Mouse (Mus musculus): ENCODE results near the gene Eif2s1.

Eif2s1 gene

DNA sequence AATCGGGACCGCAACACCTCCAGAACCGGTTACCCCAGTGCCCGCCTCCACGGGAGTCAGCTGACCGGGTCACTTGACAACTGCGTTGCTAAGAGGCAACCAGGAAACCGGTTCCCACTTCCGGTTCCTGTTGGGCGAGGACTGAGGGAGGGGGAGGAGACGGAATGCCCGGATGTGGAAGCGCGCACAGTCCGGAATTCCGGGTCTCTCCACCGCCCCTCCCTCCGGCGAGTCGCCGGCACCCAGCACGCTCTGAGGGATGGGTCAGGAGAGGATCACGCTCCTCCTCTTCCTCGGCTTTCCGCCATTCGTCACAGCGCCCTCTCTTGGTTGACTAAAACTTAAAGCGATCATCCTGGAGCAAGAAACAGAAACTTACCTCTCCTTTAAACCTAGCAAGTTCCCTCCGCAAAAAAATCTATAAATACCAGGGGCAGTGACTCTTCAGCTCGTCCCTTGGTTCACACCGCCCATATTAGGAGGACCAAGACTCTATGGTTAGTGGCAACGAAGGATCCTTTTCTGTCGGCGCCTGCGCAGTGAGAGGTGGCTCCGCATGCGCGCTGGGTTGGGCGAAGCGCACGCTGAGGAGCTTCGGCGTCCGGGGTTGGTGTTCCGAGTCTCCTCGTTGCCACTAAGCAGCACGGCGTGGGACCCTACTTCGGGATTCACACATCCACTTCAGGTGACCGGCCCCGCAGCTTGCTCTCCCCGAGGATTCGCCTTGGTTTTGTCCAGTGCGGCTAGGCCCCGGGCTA is at the start of gene Eif2s1, which contains the start of gene Atp6v1d:
Gene Eif2s1 (plus strand): TSS at position 324 of the 758 bp plus-strand sequence.
Gene Atp6v1d (minus strand): TSS at position 143 of the 758 bp plus-strand sequence.
- peak; percentile 98 for DNase-seq

- DNase-seq: no peak
Measured at GRCm38 (mm10) chr12:78814437-78814836, 47.2 kb upstream of the Eif2s1 start.

GRCm38 (mm10) chr12:78834496-78834895 is 27.1 kb upstream of the Eif2s1 start:
- DNase-seq: no peak

DNA sequence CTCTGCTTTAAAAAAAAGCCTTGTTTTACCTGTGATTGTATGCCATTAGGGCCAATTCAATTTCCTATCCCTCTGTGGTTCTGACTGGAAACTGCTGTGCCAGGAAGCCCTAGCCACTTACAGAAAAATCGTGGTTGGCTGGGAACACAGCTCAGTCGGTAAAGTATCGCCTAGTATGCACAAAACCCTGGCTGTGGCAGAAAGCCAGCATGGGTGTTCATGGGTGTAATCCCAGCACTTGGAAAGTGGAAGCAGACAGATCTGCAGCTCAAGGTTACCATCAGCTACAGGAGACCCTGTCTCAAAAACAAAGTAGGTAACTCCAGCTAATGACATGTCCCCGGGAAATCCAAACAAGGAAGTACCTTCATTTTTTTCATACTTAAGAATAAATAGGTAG is 21.7 kb upstream of the Eif2s1 start:
- DNase-seq: no peak

DNA sequence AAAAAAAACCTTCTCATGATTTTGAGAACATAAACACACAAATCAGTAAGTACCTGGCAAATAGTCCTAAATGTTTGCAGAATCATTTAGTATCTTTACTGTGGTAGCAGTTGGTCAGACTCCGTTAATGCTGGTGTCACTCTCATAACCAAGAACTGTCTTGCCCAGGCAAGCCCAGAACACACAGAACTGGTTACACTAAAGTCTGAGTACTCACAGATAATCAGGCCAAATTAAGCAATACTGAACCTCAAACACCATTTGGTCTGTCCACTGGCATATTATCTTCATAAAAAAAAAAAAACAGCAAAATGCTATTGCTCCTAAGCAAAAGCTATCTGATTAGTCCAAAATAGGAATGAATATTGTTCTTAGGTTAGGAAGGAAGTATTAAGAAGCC is 19.2 kb upstream of the Eif2s1 start:
- DNase-seq: no peak

GRCm38 (mm10) chr12:78848246-78848645 is 13.4 kb upstream of the Eif2s1 start:
- DNase-seq: no peak

DNA sequence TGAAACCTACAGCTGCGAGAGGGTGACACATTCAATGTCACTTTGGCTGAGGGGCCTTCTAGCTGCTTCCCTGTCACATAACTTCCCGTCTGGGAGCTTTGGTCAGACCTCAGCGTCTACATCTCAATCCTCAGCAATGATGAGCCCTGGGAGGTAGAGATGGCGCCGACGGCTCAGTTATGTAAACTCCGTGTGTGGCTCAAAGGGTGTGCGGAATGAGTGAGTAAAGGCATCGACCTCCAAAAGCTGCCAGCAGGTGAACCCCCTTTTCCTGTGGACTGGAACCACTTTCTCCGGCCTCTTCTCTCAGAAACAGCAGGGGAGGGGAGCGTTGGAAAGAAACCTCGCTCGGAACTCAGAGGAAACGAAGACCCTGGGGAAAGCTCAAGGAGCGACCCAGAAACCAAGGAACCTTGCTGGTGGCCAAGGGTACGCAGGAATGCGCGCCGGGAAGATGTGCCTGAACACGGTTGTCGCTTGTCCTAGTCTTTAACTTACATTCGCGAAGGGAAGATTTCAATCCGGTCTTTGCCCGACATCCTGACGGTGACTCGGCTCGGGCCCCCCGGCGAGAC is 611 bp upstream of the Eif2s1 start:
- DNase-seq: peak; percentile 25

DNA sequence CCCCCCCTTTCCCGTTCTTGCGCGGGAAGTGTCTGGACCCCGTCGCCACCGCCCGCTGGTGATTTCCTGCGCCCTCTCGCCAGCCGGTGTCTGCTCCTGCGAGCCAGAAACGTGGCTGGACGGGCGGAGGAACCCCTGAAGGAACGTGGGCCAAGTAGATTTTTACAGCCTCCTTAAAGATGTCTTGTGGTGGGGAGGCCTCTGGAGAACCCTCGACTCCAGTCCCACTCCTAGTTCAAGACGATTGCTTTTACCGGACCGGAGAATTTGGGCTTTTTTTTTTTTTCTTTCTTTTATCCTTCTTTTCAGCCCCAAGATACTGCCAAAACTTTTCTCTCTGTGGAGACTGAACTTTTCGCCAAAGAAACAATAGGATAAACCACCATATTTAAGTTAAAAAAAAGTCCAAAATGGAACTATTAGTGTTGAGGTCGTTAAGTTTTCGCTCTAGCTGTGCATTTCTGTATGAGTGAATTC is 673 bp downstream of the Eif2s1 start:
- DNase-seq: no peak

DNA sequence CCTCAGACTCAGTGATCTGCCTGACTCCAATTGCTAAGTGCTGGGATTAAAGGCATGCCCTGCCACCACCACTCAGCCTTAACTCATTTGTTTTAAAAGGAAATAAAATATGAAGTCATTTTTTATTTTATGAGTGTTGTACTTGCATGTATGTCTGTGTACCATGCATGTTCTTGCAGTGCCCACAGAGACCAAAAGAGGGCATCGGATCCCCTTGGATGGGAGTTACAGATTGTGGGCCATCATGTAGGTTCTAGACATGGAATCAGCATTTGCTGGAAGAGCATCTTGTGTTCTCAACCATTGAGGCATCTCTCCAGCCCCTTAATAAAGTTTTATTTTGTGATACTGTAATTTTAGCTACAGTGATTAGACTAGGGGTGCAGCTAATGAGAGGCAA is 3.8 kb downstream of the Eif2s1 start:
- peak; percentile 70 for DNase-seq

DNA sequence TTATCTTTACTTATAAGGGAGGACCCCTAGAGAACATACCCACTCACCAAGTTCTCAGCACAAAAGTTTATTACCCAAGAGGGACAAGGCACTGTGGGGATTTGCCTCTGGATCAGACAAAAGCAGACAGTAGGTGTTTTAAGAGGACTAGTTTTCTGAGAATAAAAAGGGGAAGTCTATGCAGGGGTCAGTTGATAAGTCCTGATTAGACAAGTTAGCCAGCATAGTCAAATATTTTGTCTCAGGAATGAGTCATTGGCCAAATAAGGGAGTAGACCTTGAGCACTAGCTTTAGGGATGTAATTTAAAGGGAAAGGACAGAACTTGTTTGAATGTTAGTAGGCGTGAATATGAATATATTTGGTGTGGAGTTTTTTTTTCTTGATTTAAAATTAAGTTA is 6.5 kb downstream of the Eif2s1 start:
- DNase-seq: no peak

DNA sequence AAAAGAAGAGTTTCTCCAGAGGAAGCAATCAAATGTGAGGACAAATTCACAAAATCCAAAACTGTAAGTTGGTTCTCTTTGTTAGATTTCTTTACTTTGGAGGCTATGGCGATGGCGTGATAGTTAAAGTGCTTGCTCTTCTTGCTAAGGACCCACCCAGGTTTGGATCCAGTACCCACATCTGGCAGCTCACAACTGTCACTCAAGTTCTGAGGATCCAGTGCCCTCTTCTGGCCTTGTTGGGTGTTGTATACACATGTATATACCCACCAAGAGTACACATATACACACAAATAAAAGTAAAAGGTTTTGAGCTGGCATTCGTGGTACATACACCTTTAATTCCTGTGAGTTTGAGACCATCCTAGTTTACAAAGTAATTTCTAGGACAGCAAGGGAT is 13.0 kb downstream of the Eif2s1 start:
- DNase-seq: no peak

DNA sequence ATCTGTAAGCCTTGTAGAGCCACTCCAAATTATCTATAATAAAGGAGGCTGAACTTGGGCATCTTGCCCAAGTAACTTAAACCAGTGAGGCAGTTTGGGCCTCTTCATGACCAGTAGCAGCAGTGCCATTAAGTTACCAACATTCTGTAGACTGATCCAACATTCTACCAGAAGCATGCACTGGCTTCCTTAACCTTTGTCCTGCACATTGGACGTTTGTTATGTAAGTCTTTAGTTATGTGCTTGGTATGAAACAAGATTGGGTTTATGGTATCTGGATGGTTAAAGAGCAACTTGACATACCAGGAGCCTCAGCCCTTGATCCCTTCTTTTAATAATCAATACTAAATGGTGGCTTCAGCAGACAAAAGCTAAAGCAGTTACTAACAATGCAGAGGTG is 28.4 kb downstream of the Eif2s1 start:
- DNase-seq: no peak

GRCm38 (mm10) chr12:78891149-78891548 is 29.5 kb downstream of the Eif2s1 start:
- no peak for DNase-seq

DNA sequence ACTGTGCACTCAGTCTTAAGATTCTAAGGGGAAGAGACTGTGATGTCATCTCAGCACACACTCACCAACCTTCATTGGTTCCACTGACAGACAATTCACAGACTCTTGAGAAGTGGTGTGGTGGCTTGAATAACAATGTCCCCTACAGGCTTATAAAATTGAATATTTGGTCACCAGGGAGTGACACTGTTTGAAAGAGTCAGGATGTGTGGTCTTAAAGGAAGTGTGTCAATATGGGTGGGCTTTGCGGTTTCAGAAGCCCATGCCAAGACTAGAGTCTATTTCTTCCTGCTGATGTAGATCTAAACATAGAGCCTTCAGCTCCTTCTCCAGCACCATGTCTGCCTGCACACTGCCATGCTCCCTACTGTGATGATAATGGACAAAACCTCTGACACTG is 36.2 kb downstream of the Eif2s1 start:
- no peak for DNase-seq

DNA sequence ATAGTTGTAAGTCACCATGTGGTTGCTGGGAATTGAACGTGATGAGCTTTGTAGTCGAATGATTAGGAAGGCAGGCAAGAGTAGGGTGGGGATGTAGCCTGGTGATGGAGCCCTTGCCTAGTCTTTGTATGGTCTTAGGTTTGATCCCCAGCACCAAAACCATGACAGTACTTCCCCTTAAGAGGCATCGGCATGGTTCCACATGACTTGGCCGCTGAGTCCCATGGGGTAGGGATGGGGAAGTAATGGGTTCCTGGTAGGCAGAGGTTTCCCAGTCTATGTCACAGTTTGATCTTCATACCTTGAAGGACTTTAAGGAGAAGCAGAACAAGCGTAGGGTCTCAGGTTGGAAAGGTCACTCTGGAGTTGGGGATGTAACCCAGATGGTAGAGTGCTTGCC is 39.8 kb downstream of the Eif2s1 start:
- no peak for DNase-seq

- DNase-seq: no peak
Measured at GRCm38 (mm10) chr12:78903313-78903712, 41.7 kb downstream of the Eif2s1 start.

GRCm38 (mm10) chr12:78904499-78904898 is 42.9 kb downstream of the Eif2s1 start:
- no peak for DNase-seq

- DNase-seq: peak; percentile 95
Measured at GRCm38 (mm10) chr12:78906707-78907162, 45.1 kb downstream of the Eif2s1 start, which contains the start of gene Plek2. Gene Plek2, minus strand, starts transcription at chr12:78906964.

DNA sequence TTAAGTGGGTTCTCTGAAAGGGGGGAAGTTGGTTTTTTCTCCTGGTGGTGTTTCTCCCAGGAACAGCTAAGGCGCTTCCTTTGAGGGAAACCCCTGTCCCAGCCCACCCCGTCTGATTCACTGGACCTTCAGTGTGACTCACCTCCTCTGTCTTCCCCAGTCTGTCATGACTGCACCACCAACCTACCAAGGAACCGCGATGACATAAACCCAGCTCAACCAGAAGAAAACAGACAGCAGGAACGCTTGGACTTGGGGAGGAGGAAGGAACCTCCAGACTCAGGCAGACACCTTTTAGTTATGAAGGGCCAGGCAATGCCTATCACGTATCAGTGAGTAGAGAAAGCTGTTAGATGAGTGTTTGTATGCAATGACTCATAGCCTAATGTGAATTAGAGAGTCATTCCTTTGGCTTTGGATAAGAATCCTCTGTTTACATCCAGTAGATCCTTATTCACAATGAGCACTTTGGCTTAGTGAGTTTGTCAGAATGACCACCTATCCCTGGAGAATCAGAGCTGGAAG is 46.5 kb downstream of the Eif2s1 start:
- no peak for DNase-seq

DNA sequence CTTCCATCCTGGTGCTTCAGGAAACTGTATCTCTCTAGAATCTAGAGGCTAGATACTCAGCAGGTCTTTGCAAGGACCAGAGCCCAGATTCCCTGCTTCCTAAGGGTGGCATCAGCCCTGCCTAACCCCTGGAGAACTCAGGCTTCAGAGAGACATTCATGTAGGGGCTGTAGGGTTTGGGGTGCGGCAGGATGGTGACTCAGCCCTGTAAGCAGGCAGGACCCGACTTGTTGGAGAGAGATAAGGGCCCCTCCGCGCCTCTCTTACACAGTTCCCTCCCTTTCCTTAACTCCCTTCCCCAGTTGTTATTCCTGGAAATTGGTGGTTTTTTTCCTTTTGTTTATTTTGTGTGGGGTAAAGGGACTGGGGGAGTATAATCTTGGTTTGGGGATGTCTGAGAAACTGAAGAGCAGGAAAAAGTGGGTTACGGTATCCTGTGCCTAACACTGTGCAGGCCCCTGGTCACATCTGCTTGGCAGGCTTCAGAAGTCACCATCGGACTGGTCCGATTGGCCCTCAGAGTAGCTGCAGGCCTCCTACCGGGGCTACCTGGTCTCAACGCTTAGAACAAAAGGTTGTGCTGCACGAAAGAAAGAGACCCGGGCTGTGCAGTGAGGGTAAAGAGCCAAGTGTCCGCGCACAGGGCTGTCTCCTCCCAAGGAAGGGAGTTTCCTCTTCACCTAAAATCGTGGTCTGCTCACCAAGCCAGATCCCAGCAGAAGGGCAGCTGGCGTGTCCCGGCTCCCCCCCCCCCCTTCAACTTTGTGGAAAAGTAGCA is 49.3 kb downstream of the Eif2s1 start:
- DNase-seq: peak; percentile 91

DNA sequence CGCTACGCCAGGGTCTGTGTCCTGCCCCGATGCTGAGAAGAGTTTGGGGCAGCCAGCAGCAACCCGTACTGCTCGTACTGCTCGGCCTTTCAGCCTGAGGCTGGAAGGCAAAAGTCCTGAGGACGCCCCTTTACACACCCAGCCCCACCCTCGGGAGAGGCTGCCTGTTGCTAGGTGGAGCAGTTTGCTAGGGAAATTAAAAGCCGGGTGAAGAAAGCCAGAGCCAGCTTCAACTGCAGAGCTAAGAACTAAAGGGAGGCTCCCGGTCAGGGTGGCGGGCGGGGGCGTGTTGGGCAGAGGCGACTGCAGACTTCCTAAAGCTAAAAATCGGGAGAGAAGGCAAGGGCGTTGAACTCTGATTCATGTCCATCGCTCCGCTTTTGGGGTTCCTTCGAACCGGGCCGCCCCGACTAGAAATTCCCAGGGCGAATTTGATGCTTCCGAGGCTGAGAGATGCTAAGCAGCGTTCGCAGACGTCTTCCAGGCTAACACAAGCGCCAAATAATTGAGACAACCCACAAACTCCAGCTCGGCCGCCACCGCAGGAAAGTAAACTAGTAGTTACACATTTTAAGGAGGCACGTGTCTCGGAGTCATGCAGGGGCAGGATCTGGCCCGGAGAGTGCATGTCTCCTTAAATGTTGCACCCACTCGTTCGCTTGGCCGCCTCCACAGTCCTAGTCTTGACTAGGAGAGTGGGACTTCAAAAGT is 50.2 kb downstream of the Eif2s1 start:
- DNase-seq: peak; percentile 92

- no peak for DNase-seq
Measured at GRCm38 (mm10) chr12:78914458-78914857, 52.8 kb downstream of the Eif2s1 start.

- DNase-seq: peak; percentile 72
Measured at GRCm38 (mm10) chr12:78915561-78915960, 53.9 kb downstream of the Eif2s1 start.
